Mouse (Mus musculus) bone marrow, adult 2 months (tissue): ENCODE data around the gene Akap2.

Source experiments
- CTCF ChIP-seq: fragments of 200-500 bp; IDR thresholded peaks from 2 replicates; pipeline ENCODE4 v1.5.1; 2011; ENCODE audit warnings: low read length, control low read depth; ENCODE audit not compliant: control insufficient read depth, insufficient read depth
- POLR2A ChIP-seq: fragments of 200-500 bp; IDR thresholded peaks from 2 replicates; pipeline ENCODE4 v1.6.1; 2011; ENCODE audit warnings: low read depth, mild to moderate bottlenecking, control low read depth, low read length, borderline replicate concordance; ENCODE audit not compliant: control insufficient read depth

DNA sequence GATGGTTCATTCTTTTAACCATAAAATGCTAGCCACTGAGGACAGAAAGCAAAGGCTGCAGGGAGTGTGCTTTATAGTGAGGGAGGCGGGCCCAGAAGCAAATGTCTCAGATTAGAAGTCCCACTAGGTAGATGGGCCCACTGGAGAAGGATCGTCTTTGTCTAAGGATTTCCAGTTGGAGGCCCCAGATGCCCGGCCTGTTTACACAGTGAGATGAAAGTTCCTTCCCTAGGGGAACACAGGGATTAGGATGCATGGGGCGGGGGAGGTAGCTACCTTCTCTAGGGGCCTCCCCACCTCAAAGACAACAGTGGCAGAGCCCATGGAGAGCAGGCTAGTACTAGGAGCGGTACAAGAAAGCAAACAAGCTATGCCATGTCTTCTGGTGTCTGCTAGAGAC is 177.7 kb downstream of the Akap2 start:
- TF ChIP-seq POLR2A (no peak), CTCF (no peak)
